Mouse (Mus musculus) MEL-GATA-1-ER (cell line): ENCODE results near the gene Plk5.

Experiments used
- DNase-seq: peaks from one replicate; pipeline ENCODE4 v3.0.0-alpha.2; 2012; ENCODE audit warnings: low read depth; ENCODE audit errors: extremely low read depth

Plk5 gene

DNA sequence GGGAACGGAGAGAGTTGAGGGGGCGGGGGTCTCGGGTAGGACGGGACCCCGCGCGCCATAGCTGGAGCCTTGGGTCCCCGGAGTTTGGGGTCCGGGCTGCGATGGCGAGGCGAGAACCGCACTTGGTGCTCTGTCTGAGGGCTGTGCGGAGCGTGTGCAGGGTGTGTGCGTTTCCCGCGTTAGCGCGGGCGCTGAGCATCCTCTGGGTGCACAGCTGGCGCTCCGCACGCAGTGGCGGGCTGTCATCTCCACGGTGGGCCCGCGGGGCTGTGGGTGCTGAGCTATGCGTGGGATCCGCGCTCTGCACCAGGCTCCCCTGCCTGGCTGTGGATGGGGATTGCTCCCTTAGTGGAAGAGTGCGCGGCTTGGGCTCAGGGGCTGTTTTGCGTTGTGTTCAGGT is 478 bp downstream of the Plk5 start:
- DNase-seq = no peak

- DNase-seq = no peak
Measured at GRCm38 (mm10) chr10:80357336-80357735, 1.1 kb downstream of the Plk5 start.

DNA sequence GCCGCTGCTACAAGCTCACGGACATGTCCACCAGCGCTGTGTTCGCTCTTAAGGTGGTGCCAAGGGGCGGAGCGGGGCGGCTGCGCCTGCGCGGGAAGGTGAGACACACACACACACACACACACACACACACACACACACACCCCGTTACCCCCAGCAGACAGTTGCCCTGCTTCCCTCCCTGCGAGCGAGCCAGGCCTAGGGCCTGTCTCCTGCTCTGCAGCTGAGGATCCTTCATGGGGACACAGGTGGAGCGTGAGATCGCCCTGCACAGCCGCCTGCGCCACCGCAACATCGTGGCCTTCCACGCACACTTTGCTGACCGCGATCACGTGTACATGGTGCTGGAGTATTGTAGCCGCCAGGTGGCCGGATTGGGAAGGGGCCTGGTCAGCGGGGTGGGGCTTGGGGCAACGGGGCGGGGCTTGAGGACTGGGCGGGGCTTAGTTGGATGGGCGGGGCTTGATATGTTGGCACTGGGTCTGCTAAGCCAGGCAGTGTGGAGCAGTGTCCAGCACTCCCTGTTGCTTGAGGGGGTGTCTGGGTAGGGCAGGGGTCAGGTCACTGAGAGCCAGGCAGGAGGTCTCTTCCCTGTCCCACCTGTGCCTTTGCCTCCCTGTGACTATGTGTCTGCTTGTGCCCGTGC is 1.9 kb downstream of the Plk5 start:
- no peak for DNase-seq

- no peak for DNase-seq
Measured at GRCm38 (mm10) chr10:80363734-80364133, 7.5 kb downstream of the Plk5 start.

DNA sequence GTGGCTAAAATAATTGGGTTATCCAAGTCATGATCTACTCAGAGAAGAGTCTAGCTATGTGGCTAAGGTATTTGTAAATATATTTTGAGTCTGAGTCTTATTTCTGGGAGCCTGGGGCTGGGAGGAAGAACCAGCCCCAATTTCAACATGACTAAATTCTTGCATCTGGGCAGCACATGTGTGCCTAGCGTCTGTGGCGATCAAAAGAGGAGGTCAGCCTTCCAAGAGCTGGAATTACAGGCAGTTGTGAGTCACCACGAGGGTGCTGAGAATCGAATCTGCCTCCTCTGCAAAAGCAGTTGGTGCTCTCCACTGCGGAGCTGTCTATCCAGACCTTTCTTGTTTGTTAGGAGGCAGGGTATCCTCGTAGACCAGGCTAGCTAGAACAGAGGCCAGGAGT is 9.5 kb downstream of the Plk5 start:
- DNase-seq = no peak

GRCm38 (mm10) chr10:80367954-80368353 is 11.7 kb downstream of the Plk5 start:
- no peak for DNase-seq

GRCm38 (mm10) chr10:80368392-80368791 is 12.1 kb downstream of the Plk5 start:
- no peak for DNase-seq

- no peak for DNase-seq
Measured at GRCm38 (mm10) chr10:80369995-80370747, 13.9 kb downstream of the Plk5 start.

DNA sequence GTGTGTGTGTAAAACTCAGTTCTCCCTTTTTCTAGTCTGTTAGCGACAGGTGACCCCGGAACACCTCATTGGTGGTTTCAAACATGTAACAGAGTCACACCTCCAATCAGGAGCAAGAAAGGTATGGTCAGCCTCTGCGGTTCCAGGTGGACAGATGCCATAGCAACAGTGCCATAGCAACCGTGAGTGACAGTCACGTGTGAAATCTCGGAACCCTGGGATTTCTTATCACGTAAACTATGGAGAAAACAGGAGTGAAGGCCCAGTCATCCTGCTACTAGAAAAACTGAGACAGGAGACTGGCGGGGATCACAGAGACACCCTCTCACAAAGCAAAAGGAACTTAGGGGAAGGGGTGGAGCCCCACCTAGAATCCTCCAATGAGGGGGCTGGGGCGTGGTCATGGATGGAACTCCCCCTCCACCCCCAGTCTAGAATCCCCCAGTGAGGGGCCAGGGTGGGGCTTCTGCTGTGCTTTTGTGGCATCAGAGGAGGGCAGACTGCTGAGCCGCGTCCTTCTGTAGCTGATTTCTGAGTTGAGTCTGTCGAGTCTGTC is 15.2 kb downstream of the Plk5 start:
- DNase-seq = peak; percentile 74

- DNase-seq = no peak
Measured at GRCm38 (mm10) chr10:80371983-80372382, 15.7 kb downstream of the Plk5 start.

- DNase-seq = no peak
Measured at GRCm38 (mm10) chr10:80372706-80373105, 16.4 kb downstream of the Plk5 start.

DNA sequence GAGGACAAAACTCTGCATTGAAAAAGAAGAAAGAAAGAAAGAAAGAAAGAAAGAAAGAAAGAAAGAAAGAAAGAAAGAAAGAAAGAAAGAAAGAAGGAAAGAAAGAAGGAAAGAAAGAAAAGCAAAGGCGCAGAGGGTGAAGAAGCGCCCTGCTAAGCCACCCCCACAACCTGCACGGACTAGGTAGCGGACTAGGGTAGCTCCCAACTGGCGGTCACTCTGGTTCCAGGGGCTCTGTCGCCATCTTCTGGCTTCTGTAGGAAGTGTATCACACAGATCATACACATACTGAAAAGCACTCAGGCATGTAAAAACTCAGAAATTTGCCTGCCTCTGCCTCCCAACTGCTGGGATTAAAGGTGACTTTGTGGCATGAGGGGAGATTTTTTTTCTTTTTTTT is 17.8 kb downstream of the Plk5 start:
- DNase-seq = peak; percentile 68

DNA sequence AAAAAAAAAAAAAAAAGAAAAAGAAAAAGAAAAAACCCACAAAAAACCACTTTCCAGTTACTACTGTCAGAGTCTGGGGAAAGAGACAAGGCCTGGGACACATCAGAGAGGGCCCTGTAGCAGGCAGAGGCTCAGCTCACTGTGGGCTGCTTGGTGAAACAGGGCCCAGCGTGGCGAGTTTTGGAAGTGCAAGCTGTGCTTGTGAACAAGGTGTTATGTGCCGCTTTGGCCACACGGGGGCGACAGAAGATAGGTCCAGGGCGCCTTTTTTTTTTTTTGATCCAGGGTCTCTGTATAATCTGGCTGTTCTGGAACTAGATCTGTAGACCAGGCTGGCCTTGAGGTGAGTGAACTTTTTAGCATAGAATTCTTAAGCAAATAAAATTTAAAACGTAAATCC is 19.9 kb downstream of the Plk5 start:
- DNase-seq = peak; percentile 78

GRCm38 (mm10) chr10:80377716-80378115 is 21.5 kb downstream of the Plk5 start:
- DNase-seq = no peak

GRCm38 (mm10) chr10:80382641-80383365 is 26.5 kb downstream of the Plk5 start:
- no peak for DNase-seq

GRCm38 (mm10) chr10:80383431-80383830 is 27.2 kb downstream of the Plk5 start:
- DNase-seq = no peak

DNA sequence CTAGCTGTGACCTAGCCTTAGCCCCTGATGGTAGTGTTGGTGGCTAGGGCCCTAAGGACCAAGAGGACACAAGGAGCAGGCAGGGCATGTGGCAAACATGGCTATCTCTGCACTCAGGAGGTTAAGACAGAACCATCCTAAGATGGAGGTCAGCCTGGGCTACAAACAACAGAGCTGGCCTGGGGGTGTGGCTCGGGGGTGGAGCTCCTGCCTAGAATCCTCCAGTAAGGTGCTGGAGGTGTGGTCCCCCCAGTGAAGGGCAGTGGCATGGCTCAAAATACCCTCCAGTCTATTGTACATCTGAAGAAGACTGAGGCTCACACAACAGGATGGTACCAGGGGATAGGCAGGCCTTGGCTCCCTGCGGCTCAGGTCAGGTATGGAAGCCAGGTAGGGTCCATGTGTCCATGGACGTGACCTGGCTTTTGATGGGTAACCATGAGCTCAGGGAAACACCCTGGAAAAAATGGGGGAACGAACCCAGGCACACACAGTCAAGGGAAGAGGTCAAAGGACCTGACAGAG is 27.9 kb downstream of the Plk5 start:
- DNase-seq = no peak

- no peak for DNase-seq
Measured at GRCm38 (mm10) chr10:80384709-80385108, 28.4 kb downstream of the Plk5 start.

DNA sequence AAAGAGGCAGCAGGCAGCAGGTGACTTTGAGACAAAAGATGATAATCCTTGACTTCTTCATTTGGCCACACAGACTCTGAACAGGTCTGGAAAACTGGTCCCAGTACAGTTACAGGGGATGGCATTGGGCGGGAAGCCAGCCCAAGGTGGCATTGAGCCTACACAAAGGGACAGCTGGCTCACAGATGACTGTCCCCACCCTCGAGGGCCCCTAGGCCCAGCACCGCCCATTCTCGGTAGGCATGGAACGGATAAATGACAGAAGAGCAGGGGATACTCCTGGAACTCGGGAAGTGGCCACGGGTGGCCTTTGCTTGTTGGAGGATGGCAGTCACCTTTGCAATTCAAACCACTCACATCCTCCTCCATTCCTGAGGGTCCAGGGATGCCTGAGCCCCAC is 29.1 kb downstream of the Plk5 start:
- DNase-seq = no peak

GRCm38 (mm10) chr10:80385811-80386734 is 29.8 kb downstream of the Plk5 start:
- no peak for DNase-seq
